Mouse (Mus musculus): Measurements from ENCODE around the gene Nqo1.

GRCm38 (mm10) chr8:107386171-107386570, 16.8 kb downstream of the Nqo1 start:
- no peak for TF ChIP-seq POLR2A (IDR thresholded peaks at IDR 0.05; ENCODE audit: insufficient read depth, low read depth, low read length)
- no peak for TF ChIP-seq CTCF (IDR thresholded peaks at IDR 0.05; ENCODE audit: insufficient read depth, low read depth, low read length)

All from olfactory bulb, adult 2 months (tissue).